17 mouse cellular contexts compared by ENCODE assay signal in the genomic region with DNA sequence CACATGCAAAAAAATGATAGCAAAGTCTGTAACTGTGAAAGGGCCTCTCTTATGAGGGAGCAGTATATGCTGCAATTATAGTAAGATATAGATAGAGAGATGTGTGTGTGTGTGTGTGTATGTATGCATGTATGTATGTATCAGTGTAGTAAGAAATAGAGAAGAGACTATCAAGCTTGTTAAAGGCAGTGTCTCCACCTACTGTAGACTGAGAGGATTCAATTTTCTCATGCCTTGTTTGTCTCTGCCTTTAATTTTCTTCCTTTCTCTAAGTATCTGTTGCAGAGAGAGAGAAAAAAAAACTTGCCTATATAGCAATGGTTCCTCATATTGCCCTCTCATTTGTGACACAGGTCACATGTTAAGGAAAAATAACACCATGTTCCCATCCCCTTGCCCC.
"Had no signal": no experiment of that assay in that cellular context is flagged by ENCODE, and none has a peak within 500 bp of the region (broad histone marks: within the 10 kb centered on the region; RNA-seq: fewer than 3 reads in every experiment).

No protein-coding gene starts in this region.

- H3K9me3 ChIP-seq: midbrain, embryonic 15.5 days; neural tube, embryonic 13.5 days; neural tube, embryonic 15.5 days had no signal

- H3K4me2 ChIP-seq: lung, embryonic 14.5 days; midbrain, embryonic 11.5 days; midbrain, embryonic 15.5 days; neural tube, embryonic 13.5 days; neural tube, embryonic 15.5 days had no signal

- ATAC-seq: midbrain, embryonic 15.5 days had no signal

- H3K27ac ChIP-seq: midbrain, embryonic 15.5 days; neural tube, embryonic 13.5 days; neural tube, embryonic 15.5 days had no signal

- H3K4me3 ChIP-seq: midbrain, embryonic 15.5 days; myocyte; neural tube, embryonic 13.5 days; neural tube, embryonic 15.5 days had no signal

- H3K9ac ChIP-seq: lung, embryonic 14.5 days; midbrain, embryonic 15.5 days; neural tube, embryonic 13.5 days; neural tube, embryonic 15.5 days had no signal

- DNase-seq: lung, adult 18-20 months; lung, embryonic 14.5 days; lung, postnatal 10 days; lung, postnatal 4 days; retina, postnatal 1 day; right cerebral cortex, adult 18-20 months; right cerebral cortex, postnatal 25 days; right cerebral cortex, postnatal 4 days; spleen, adult 18-20 months; thymus, adult 18-20 months; thymus, postnatal 14 days; thymus, postnatal 36 days had no signal

- H3K36me3 ChIP-seq: midbrain, embryonic 15.5 days; neural tube, embryonic 13.5 days; neural tube, embryonic 15.5 days had no signal

- H3K27me3 ChIP-seq: midbrain, embryonic 15.5 days; neural tube, embryonic 13.5 days; neural tube, embryonic 15.5 days had no signal

- H3K4me1 ChIP-seq: midbrain, embryonic 15.5 days; neural tube, embryonic 13.5 days; neural tube, embryonic 15.5 days had no signal
